Mouse (Mus musculus) adrenal gland, adult 8-10 months (tissue): ENCODE data around the gene Gdi1. TPM values are rescaled to one million over a fixed set of nuclear protein-coding genes. Genes with fewer than 3 reads are reported as not detected.
"Not testable (repeated sequence)": the region's sequence is repeated elsewhere in the genome, so short reads cannot be mapped to it uniquely, and the experiment has no call there.

Experiments
- DNase-seq: peaks from one replicate; pipeline ENCODE4 v3.0.0; 2022
- microRNA-seq, 2 experiments: library from miRNA; unstranded; fragments of <30 nt; microRNA quantifications; one replicate each; pipeline ENCODE4 v1.2.0; 2022
- total RNA-seq, 4 experiments: library from RNA; stranded (reverse); gene quantifications; 2 replicates each; pipeline ENCODE4 v1.2.4; 2022

Gene Gdi1
- total RNA-seq, 4 experiments from 2014 or later = 219 to 342 (median 266) TPM

GRCm38 (mm10) chrX:74329215-74329671 lies 24.4 kb downstream of the Gdi1 start:
- DNase-seq = no peak

DNA sequence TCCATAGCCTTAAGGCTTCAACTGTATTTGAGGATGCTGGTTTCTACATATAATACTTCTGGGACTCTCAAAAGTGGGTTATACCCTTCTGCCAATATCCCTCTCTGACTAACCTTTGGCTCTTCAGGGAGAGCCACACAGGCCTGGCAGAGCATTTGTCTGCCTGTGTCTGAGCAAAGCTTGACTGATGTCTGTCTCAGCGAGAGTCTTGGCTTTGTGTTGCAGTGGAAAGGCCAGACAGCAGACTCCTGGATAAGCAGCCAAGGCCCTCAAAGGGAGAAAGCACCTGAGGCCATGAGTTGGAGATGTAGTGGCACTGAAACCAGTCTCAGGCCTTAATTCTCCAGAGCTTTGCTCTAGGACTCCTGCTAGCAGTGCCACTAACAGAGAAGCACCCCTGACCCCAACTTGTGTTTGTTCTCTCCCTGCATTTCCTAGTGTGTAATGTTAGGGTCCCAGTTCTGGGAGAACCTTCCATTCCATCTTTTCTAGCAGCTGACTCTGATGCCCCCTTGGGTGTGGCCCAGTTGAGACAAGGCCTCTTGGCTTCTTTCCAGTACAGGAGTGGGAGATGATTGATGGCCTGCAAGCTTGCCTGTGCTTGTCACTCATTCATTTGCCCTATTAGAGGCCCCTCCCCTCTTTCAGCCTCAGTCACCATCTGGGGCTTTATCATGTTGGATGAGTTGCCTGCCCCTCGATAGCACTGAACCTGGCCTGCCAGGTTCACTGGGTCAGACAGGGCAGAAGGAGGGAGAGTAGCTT lies 25.6 kb downstream of the Gdi1 start:
- no peak for DNase-seq

DNA sequence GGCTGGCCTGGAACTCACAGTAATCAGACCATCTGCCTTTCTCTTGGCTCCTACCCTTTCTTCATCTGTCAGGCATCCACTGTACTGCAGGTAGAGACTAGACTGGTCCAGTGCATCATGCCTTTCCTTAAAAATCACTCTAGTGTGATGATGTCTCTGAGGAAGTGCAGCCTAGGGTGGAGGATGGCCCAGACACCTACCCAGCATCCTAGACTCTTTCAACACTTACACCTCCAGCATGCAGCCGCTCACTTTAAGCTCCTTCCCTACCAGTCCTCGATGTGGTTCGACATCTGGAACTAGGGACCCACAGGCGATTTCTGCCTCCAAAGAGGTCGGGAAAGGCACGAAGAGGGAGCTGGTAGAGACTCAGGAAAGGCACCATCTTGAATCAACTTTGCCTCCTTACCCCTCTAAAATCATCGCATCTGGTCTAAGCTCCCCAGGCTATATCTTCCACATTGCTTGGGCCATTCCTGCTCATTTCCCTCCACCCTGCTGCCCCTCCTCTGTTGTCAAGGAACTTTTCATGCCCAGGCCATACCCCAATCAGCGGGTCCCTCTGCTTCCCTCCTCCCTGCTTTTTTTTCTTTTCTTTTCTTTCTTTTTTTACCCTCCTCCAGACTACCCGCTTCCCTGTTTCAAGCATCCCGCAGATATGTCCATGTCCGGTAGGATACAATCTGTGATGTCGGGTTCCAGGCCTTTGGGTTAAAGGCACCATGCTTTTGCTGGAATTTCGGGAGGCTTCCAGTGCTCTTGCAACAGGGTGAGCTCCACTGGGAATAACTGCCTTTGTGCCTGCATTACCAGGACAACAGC lies 48.1 kb downstream of the Gdi1 start:
- DNase-seq = no peak

DNA sequence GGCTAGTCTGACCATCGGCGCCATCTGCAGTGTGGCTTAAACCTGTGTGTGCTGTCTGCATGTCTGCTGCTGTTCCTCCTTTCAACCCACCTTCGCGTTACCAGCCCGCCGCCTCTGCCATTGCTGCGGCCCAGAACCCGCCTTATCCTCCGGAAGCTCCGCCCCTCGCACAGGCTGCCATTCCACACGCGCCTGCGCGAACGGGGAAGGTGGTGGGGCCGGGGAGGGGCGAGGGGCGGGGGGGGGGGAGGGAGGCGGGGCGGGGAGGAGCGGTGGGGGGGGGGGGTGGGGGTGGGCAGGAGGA lies 48.6 kb downstream of the Gdi1 start, which contains the start of gene Lage3:
Gene Lage3 (minus strand): TSS at position 152 of the 304 bp plus-strand sequence.
- peak; percentile 73 for DNase-seq

DNA sequence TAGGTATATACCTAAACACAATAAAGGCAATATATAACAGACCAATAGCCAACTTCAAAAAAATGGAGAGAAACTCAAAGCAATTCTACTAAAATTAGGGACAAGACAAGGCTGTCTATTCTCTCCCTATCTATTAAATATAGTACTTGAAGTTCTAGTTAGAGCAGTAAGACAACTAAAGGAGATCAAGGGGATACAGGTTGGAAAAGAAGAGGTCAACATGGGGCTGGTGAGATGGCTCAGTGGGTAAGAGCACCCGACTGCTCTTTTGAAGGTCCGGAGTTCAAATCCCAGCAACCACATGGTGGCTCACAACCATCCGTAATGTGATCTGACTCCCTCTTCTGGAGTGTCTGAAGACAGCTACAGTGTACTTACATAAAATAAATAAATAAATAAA lies 52.3 kb downstream of the Gdi1 start:
- not testable (repeated sequence) for DNase-seq

- DNase-seq = no peak
Measured at GRCm38 (mm10) chrX:74359171-74359570, 54.4 kb downstream of the Gdi1 start.

Small RNAs within 50 kb of the gene (microRNA-seq; reads per million reads assigned to microRNA genes)
- gene Mir7091 (0 to 0.17 reads per million in 2 experiments), gene Mir7092 (0 to 0.18 reads per million in 2 experiments)

Other genes with a start within 250 kb of the Gdi1 start
- not detected for gene Opn1mw, start 177.5 kb upstream of the Gdi1 start, total RNA-seq
- 10 to 100 TPM; 37.8 to 56.5 (median 46.9) TPM for gene Mecp2, start 169.6 kb upstream of the Gdi1 start, total RNA-seq
- not detected for gene Tex28, start 137.2 kb upstream of the Gdi1 start, total RNA-seq
- gene Tktl1, start 127.7 kb upstream of the Gdi1 start, total RNA-seq = not detected
- 100 to 1,000 TPM; 133 to 200 (median 168) TPM for gene Flna, start 55.2 kb upstream of the Gdi1 start, total RNA-seq
- 10 to 100 TPM; 47.9 to 68.8 (median 57.1) TPM for gene Emd, start 50.3 kb upstream of the Gdi1 start, total RNA-seq
- 100 to 1,000 TPM; 315 to 542 (median 416) TPM for gene Rpl10, start 34.2 kb upstream of the Gdi1 start, total RNA-seq
- gene Taz, start 23.1 kb upstream of the Gdi1 start, total RNA-seq = 100 to 1,000 TPM in 2 of 4 experiments, 10 to 100 TPM in 2; 82.9 to 124 (median 103) TPM
- gene Dnase1l1, start 22.7 kb upstream of the Gdi1 start, total RNA-seq = 10 to 100 TPM; 16.3 to 28.6 (median 21.8) TPM
- gene Atp6ap1, start 7.9 kb upstream of the Gdi1 start, total RNA-seq = 100 to 1,000 TPM; 246 to 263 (median 258) TPM
- 10 to 100 TPM; 62.3 to 82.0 (median 71.6) TPM for gene Fam50a, start 8.0 kb downstream of the Gdi1 start, total RNA-seq
- 10 to 100 TPM in 3 of 4 experiments, 1 to 10 TPM in 1; 7.2 to 29.6 (median 19.1) TPM for gene Plxna3, start 24.1 kb downstream of the Gdi1 start, total RNA-seq
- 10 to 100 TPM; 50.0 to 63.9 (median 53.6) TPM for gene Lage3, start 48.6 kb downstream of the Gdi1 start, total RNA-seq
- 10 to 100 TPM; 65.7 to 68.0 (median 66.7) TPM for gene Ubl4a, start 68.2 kb downstream of the Gdi1 start, total RNA-seq
- 10 to 100 TPM; 22.6 to 29.6 (median 26.1) TPM for gene Slc10a3, start 68.4 kb downstream of the Gdi1 start, total RNA-seq
- 10 to 100 TPM; 25.4 to 44.8 (median 33.5) TPM for gene Fam3a, start 88.3 kb downstream of the Gdi1 start, total RNA-seq
- gene Ikbkg, start 88.3 kb downstream of the Gdi1 start, total RNA-seq = 100 to 1,000 TPM in 2 of 4 experiments, 10 to 100 TPM in 2; 68.7 to 107 (median 88.8) TPM
- 100 to 1,000 TPM; 190 to 204 (median 198) TPM for gene G6pdx, start 124.2 kb downstream of the Gdi1 start, total RNA-seq
- not detected for gene Gm6880, start 176.4 kb downstream of the Gdi1 start, total RNA-seq